Mouse (Mus musculus) thymus, adult 18-20 months (tissue): ENCODE results near the gene Tnk2.

ENCODE experiments used
- DNase-seq, 2 experiments: peaks; one replicate each; pipeline ENCODE4 v3.0.0; 2022; ENCODE audit warnings: mixed read lengths in 2 of 2

Gene Tnk2

DNA sequence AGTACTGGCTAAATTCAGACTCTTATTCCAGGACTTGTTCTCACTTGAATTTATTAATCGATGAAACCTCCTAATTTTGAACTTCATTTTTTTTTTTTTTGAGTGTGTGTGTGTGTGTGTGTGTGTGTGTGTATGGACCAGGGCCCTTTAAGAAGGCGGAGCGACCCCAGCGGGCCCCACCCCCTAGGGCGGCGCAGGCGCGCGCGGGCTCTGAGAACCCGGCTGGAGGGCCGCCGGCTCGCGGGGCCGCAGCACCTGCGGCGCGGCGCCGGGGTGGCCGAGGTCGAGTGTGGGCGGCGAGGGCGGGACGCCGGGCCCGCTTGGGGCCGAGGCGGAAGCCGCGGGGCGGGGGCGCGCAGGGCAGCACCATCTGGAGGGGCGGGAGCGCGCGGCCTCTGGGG, at the start of gene Tnk2:
TSS of gene Tnk2 (plus strand) at position 214 of the 401 bp plus-strand sequence.
- DNase-seq: peak; percentile 81 to 85

DNA sequence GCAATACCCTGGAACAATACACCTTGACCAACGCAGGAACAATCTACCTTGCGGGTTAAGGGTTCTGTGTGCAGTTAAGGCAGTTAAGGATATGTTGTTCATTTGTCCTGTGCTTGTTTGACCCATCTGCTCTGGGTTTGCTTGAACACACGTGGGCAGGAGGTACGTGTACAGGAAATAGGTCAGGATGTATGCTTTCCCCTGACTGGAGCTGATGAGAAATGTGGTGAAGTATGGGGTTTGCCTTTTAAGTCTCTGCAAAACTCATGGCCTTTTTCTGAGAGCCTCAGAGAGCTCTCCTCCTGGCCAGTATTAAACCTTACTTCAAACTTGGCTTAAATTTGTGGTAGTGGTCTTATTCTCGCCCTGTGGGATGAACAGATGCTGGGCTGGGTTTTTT, 49.8 kb upstream of the Tnk2 start:
- DNase-seq: peak in 1 of 2 experiments; percentile 22

DNA sequence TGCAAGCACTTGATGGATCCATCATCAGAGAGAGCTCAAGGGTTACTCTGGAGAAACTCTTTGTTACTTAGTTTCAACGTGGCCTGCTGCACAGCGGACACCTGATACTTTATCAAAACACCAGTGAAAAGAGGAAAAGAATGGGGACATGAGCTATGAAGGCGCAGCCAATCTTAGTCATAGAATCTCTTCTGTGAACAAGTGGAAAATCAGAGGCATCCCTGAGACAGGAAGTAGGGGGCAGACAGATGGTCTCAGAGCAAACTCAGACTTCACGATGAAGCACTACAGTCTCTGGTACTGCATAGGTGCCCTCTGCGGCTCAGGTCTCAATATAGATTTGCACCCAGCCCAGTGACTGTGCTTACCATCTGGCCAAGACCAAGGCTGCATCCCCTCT, 49.0 kb upstream of the Tnk2 start:
- peak in 1 of 2 experiments; percentile 8 for DNase-seq

DNA sequence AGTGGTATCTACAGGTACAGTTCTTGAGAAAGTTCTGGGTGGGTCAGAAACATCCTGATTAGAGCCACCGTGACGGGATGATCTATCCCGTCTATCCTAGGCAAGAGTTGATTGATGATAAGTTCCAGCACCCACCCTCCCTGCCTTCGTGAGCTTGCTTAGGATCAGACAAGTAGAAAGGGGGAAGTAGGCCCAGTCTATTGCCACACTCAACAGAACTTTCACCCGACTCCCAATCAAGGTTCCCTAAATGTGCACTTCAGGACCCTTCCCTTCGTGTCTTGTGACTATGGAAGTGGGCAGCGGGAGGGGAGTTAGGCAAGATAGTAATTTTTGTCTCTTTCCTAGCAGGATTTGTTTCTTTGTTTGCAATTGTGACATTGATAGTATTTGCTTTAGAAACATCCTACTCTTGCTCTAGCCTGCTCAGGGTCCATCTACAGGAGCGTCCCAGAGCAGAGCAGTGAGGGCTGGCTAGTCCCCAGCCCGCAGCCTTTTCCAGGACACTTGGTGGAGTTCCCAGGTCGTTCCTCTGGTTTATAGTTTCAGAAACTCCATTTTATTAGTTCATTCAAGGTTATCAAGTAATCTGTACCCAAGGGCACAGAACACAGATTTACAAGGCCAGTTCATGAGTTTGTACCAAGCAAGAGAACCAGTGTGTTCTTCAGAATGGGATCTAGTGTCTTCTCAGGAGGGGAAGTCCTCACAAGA, 48.4 kb upstream of the Tnk2 start:
- DNase-seq: no peak

DNA sequence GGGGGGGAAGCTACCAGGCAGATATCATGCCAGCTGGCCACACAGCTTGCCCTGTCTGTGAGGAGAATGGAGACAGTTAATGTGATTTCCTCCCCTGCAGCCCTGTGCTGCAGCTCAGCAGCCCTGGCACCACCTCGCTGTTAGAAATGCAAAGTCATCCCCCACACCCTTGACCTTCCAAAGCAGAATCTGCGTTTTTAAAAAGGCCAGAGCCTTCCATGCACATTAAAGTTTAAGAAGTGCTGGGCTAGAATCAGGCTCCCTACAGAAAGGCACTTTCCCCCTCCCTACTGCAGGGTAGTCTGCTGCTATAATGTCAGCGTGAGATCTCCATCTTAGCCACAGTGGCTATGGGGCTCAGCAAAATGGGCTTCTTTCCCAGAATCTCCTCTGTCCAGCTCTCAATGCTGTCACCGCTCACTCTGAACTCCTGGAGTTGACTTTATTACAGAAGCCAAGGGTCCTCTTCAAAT, 45.7 kb upstream of the Tnk2 start:
- DNase-seq: no peak

DNA sequence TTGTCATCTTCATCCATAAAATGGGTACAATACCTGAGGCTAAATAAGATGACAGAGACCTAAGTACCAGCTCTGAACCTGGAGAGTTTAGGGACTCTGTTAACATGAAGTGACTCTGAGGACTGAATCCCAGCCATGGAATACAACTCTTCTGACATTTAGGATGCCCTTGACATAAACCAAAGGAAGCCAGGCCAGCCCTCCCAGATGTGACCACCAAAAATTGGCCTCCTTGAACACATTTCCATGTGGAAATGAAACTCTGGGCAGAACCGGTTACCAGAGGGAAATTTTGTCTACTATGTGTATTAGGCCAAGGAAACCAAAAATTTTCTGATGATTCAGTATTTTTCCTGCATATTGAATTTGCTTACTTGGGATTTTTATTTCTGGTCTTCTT, 44.5 kb upstream of the Tnk2 start:
- DNase-seq: no peak

DNA sequence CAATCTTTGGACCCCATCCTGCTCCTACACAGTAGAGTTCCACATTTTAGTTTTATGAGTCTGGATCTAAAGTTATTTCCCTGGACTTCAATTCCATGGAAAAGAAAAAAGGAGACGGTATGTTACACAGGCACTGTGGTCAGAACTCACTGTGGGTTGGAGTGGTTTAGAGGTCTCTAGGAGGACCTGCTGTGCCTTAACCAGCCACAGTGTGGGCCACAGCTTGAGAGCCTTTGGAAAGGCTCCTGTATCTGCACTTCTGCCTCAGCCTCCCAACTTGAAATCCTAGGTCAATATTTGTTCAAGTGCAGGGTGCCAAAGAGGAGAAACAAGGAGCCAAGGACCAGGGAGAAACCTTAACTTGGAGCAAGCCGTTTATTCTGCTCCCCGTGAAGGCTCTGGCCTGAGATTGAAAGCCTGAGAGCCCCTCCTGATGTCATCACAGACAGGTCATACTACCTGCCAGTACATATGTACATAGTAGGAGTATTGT, 41.4 kb upstream of the Tnk2 start:
- DNase-seq: no peak

DNA sequence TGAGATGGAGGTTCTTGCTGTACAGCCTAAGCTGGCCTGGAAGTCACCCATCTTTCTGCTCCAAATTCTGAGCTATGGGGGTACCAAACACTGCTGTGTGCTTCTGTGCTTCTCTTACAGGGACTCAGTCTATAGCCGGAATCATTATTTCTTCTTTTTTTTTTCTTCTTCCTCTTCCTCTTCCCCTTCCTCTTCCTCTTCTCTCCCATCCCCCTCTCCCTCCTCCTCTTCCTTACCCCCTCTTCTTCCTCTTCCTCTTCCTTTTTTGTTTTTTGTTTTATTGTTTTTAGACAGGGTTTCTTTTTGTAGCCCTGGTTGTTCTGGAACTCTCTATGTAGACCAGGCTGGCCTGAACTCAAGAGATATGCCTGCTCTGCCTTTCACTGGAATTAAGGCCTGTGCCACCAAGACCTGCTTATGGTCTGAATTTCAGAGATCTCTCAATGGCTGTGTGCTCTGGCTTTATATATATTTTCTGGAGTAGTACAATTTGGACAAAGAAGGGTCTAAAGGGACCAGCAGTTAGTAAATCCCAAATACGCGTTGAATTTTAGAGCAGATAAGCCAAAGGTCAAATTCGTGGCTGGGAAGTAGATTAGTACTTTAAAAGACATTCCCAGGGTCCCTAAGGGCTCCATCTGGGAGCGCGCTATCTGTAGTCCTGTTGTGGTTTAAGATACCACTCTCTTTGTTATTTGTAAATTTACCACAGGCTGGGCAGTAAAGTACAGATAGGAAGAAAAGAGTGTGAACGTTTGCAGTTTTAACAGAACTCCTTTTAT, 35.9 kb upstream of the Tnk2 start:
- no peak for DNase-seq

DNA sequence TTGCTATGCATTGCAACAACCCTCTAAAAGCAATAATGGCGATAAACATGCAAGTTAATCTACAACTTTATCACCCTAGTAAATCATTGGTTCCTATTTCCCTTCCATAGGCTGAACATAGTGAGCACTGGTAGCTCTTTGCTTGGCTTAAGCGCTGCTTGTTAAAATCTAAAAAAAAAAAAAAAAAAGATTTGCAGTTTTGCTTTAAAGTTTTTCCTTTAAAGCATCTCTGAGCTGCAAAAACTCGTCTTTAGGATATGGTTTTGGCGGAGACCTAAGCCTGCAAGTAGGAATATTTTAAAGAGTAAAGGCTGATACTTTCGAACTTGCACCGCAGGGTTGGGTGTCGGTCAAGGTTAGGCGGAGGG, 35.3 kb upstream of the Tnk2 start:
- DNase-seq: no peak

DNA sequence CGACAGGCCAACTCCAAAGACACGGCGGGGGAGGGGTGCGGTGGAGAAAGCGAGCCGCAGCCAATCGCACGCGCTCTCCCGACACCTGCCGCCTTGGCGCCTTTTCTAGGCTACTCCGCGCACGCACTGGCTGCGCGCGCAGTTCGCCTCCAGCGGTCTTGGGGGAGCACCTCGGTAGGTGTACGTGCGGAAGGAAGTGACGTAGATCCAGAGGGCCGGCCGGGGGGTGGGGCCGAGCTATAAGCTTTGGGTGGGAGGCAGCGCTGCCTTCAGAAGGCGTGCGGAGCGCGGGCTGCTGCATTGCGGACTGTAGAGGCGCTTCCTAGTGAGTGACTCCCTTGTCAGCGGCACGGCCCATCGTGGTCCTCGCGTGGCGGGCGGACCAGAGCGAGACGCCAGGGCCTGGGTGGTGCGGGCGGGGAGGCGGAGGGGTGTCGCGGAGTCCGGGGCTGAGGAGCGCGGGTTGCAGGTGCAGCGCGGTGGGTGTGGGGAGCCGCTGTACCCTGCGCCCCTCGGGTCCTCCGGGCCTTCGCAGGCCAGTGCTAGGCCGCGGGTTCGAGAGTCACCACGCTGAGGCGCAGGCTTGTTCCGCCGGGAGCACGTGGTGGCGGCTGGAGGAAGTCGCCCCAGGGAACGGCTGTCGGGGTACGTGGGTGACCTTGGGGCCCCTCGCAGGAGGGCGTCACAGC, 34.8 kb upstream of the Tnk2 start, which contains the start of gene Tfrc:
TSS of gene Tfrc (plus strand) at position 209 of the 689 bp plus-strand sequence.
- peak; percentile 99 for DNase-seq

DNA sequence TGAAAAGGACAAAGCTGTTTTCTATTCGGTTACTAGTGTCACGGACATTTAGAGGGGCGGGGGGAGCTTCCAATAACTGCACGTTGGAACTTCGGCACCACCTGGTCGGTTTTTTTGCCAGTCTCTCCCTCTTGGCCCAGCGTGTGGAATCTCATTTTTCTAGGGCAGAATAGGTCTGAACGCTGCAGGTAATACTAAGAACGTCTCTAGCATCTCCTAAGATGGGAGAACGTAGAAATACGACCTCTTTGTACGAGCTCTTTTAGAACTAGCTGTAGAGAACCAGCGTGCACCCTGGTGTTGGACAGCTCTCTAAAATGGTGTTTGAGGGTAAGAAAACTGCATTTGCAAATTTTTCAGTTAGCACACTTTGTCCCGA, 34.3 kb upstream of the Tnk2 start:
- DNase-seq: no peak

DNA sequence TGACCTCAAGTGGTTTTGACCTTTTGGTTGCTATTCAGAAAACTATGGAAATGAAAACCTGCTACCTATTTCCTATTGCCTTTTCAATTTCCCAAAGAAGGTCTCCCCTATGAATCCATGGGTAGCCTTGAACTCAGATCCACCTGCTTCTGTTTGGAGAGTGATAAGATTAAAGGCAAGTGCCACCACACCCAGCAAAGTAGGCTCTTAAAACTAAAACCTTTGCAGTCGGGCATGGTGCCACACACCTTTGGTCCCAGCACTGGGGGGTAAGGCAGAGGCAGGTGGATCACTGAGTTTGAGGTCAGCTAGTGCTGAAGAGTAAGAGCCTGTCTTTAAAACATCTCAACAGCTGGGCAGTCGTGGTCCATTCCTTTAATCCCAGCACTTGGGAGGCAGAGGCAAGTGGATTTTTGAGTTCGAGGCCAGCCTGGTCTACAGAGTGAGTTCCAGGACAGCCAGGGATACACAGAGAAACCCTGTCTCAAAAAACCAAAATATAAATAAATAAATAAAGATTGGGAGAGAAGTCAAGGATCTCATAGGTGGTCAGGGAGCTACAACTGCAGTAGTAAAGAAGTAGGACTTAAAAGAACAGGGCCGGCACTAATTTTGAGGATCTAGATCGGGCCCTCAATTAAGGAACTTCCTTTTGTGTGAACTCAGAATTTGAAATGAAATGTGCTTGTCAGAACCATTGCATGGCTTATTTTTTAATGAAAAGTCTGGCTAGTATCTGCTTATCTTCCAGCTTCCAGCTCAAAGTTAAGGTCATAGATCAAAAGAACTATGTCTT, 33.0 kb upstream of the Tnk2 start:
- DNase-seq: no peak

DNA sequence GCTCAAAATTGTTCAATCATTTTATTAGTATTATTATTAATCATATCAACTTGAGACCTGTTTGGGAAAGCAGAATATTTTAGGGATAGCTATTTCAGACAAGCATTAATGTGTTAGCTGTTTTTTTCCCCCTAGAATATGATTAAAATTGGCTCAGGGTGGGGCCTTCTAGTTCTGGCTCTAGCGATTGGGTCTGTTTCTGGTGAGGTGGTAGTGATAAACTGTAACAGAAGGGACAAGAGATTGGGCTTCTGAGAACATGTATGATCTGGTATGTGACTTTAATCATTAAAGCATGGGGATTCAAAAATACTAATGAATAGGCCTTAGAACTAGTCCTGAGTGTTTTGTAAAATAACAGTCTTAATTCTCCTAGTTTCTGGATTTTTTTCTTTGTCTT, 31.6 kb upstream of the Tnk2 start:
- no peak for DNase-seq

DNA sequence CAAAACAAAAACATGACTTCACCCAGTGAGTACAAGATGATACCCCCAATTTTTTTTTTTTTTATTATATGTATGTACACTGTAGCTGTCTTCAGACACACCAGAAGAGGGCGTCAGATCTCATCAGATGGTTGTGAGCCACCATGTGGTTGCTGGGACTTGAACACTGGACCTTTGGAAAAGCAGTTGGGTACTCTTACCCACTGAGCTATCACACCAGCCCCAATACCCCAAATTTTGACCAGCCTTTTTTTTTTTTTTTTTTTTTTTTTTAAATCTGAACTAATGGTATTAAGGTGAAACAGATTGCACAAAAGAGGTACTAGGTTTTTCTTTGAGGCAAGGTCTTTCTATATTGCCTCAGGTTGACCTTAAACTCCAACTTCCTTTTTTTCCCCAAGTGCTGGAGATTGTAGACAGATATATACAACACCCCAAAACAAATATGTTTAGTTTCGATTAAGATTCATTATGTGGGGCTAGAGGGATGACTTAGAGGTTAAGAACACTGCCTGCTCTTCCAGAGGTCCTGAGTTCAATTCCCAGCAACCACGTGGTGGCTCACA, 30.3 kb upstream of the Tnk2 start:
- no peak for DNase-seq

DNA sequence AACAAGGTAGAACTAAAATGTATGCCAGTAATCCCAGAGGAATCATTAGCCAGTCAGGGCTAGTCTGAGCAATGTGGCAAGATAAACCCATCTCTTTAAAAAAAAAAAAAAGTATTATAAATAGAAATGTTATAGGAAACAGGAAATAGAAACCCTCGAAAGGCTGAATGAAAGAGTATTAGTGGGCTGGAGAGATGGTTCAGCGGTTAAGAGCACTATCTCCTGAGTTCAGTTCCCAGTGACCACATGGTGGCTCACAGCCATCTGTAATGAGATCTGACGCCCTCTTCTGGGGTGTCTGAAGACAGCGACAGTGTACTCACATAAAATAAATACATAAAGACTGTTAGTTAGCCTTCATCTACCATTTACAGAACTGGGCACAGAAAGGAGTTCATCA, 29.6 kb upstream of the Tnk2 start:
- no peak for DNase-seq

DNA sequence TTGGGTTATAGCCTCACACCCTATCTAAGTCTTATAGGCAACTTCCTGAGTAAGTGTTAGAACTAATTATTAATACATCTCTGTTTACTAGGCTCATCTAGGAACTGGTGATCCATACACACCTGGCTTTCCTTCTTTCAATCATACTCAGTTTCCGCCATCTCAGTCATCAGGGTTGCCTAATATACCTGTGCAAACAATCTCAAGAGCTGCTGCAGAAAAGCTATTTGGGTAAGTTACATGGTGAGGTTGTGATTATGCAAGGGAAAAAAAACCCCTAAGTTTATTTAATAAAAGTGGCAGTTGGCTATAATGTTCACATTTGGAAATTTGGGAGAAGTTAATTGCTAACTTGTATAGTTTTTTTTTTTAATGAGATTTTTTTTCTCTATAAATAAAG, 24.7 kb upstream of the Tnk2 start:
- no peak for DNase-seq

DNA sequence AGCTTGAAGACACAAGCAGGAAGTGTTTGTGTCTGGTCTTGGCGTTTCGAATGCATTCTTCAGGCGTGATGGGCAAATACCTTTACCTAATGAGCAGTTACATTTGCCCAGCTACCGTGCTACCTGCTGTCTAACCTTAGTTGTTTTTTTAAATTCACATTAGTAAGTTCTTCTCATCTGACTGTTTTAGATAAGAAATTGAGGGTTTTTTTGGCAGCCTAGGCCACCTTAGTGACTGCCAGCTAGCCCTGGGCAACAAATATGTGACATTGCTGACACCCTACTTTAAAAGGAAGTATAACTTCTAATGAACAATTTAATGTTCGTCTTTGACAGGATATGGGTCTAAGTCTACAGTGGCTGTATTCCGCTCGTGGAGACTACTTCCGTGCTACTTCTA, 15.5 kb upstream of the Tnk2 start:
- DNase-seq: no peak

DNA sequence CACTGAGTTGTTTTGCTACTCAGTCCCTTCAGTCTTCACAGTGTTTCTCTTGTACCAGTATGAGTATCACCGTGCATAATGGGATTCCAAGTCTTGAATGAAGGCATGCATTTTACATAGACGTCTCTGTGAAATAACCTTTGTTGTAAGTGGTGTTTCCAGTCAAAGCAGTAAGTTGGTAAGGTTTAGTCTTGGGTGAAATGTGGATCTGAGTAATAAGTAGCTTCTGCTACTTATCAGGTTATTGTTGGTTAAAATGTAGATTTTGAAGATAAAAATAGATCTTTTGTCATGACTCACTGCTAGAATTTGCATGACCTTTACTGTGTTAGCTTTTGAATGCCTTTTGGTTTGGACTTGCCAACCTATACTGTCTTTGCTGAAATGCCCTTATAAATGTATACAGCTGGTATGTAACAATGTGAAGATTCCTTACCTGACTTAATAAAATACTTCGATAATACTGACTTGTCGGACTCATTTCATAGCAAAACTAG, 11.3 kb upstream of the Tnk2 start:
- DNase-seq: no peak

DNA sequence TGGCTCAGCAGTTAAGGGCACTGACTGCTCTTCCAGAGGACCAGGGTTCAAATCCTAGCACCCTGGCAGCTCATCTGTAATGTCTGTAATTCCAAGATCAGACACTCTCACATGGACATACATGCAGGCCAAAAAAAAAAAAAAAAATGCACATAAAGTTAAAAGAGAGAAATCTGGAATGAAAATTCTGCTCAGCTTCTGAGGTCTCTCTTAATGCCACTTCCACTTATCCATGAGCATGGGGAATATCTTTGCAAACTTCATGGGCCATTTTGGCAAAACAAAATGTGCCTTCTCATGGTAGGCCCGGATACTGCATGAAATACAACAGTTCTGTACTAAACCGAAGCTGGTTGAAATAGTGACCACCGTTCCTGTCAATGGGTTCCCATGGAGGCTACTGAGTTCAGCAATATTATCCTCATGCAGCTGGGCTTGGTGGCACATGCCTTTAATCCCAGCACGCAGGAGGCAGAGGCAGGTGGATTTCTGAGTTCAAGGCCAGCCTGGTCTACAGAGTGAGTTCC, 10.1 kb upstream of the Tnk2 start:
- DNase-seq: no peak

DNA sequence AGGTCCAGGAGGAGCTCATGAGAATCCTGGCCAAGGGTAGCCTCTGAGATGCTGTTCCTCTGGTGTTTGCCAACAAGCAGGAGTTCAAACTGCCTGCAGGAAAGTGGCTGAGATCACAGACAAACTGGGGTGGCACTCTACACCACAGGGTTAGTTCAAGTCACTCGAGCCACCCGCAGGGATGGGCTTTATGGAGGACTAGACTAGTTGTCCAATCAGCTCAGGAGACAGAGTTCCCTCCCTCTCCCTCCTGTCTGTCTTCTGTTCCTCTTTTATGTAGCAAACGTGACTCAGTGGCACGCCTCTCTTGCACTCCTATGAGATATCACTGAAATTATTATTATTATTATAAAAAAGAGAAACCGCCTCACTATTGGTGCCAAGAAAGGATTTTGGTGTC, 9.5 kb upstream of the Tnk2 start:
- DNase-seq: no peak

DNA sequence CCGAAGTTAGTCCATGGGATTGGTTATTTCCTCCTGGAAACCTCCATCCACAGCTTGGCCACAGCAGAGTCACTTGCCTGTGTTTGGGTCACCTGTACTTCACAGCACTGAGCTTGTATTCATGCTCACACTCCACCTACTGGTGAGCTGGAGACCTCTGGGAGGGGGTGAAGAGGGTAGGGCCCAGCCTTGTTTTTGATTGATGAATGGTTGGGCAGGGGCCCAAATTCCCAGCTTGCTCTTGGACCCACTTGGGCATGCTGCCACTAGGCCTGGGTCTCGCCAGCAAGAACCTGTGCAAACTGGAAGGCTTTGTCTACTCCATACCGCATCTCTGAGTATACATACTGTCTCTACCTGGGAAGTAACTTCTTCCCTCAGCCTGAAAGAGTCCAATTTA, 8.4 kb upstream of the Tnk2 start:
- no peak for DNase-seq

DNA sequence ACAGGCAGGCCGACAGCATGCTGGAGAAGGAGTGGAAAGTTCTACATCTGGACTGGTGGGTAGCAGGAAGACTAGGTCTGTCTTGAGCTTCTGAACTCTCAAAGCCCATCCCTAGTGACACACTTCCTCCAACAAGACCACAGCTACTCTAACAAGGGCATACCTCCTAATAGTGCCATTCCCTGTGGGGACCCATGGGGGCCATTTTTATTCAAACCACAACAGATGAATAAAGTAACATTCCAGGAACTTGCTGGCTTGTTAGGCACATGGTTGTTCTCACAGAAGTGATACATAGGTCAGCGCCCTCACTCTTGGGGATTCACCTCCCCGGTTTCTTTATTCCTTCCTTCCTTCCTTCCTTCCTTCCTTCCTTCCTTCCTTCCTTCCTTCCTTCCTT, 7.3 kb upstream of the Tnk2 start:
- no peak for DNase-seq
